Mouse (Mus musculus) gastrocnemius, adult 18-20 months (tissue): ENCODE data around the gene Ctla4. TPM values are rescaled to one million over a fixed set of nuclear protein-coding genes. Genes with fewer than 3 reads are reported as not detected.

Source experiments
- DNase-seq: peaks from one replicate; pipeline ENCODE4 v3.0.0; 2021; ENCODE audit warnings: low spot score
- total RNA-seq, 2 experiments: library from RNA; stranded (reverse); gene quantifications; 2 replicates each; pipeline ENCODE4 v1.2.3; 2021

Ctla4 gene
- total RNA-seq, 2 experiments from 2014 or later: 0.25 TPM; not detected in 1

- DNase-seq: no peak
Measured at GRCm38 (mm10) chr1:60865167-60865566, 21.6 kb upstream of the Ctla4 start.

GRCm38 (mm10) chr1:60866043-60866442, 20.8 kb upstream of the Ctla4 start:
- no peak for DNase-seq

GRCm38 (mm10) chr1:60868333-60869277, 18.2 kb upstream of the Ctla4 start:
- peak; percentile 68 for DNase-seq

- no peak for DNase-seq
Measured at GRCm38 (mm10) chr1:60875267-60875666, 11.5 kb upstream of the Ctla4 start.

GRCm38 (mm10) chr1:60880116-60880867, 6.5 kb upstream of the Ctla4 start:
- no peak for DNase-seq

- no peak for DNase-seq
Measured at GRCm38 (mm10) chr1:60882792-60883191, 4.0 kb upstream of the Ctla4 start.

- no peak for DNase-seq
Measured at GRCm38 (mm10) chr1:60883279-60883678, 3.5 kb upstream of the Ctla4 start.

GRCm38 (mm10) chr1:60884611-60885010, 2.2 kb upstream of the Ctla4 start:
- no peak for DNase-seq

- DNase-seq: no peak
Measured at GRCm38 (mm10) chr1:60898127-60898932, 11.5 kb downstream of the Ctla4 start.

GRCm38 (mm10) chr1:60898933-60899210, 12.1 kb downstream of the Ctla4 start:
- DNase-seq: no peak

- DNase-seq: peak; percentile 10
Measured at GRCm38 (mm10) chr1:60899244-60899643, 12.4 kb downstream of the Ctla4 start.

- DNase-seq: no peak
Measured at GRCm38 (mm10) chr1:60902547-60902946, 15.7 kb downstream of the Ctla4 start.

- DNase-seq: no peak
Measured at GRCm38 (mm10) chr1:60903126-60903525, 16.3 kb downstream of the Ctla4 start.

GRCm38 (mm10) chr1:60904456-60904978, 17.7 kb downstream of the Ctla4 start:
- DNase-seq: no peak

GRCm38 (mm10) chr1:60907466-60907865, 20.7 kb downstream of the Ctla4 start:
- no peak for DNase-seq

- no peak for DNase-seq
Measured at GRCm38 (mm10) chr1:60908751-60909161, 22.0 kb downstream of the Ctla4 start.

GRCm38 (mm10) chr1:60909746-60910145, 22.9 kb downstream of the Ctla4 start:
- DNase-seq: no peak

GRCm38 (mm10) chr1:60910796-60911195, 24.0 kb downstream of the Ctla4 start:
- DNase-seq: no peak

- no peak for DNase-seq
Measured at GRCm38 (mm10) chr1:60911631-60912030, 24.8 kb downstream of the Ctla4 start.

GRCm38 (mm10) chr1:60913305-60913704, 26.5 kb downstream of the Ctla4 start:
- DNase-seq: no peak

GRCm38 (mm10) chr1:60916281-60916781, 29.5 kb downstream of the Ctla4 start:
- DNase-seq: no peak
